Mouse (Mus musculus) adrenal gland, adult 10 weeks (tissue): Measurements from ENCODE around the gene Dimt1. TPM values are rescaled to one million over a fixed set of nuclear protein-coding genes. Genes with fewer than 3 reads are reported as not detected.

ENCODE experiments used
- polyA plus RNA-seq: library from polyadenylated mRNA; stranded (reverse); fragments of 350-450 nt; fragmentation: Illumina TruSeq; extraction: RNeasy Lipid Tissue Mini Kit (QIAGEN cat#74804); gene quantifications from one replicate; pipeline ENCODE4 v1.2.3, GENCODE M21; 2014; ENCODE audit warnings: low read depth, low replicate concordance

Dimt1 gene
- polyA plus RNA-seq, result 17.4 TPM

GRCm38 (mm10) chr13:106946594-106947540, at the start of gene Dimt1:
TSS of gene Dimt1 (plus strand) at chr13:106947127.

DNA sequence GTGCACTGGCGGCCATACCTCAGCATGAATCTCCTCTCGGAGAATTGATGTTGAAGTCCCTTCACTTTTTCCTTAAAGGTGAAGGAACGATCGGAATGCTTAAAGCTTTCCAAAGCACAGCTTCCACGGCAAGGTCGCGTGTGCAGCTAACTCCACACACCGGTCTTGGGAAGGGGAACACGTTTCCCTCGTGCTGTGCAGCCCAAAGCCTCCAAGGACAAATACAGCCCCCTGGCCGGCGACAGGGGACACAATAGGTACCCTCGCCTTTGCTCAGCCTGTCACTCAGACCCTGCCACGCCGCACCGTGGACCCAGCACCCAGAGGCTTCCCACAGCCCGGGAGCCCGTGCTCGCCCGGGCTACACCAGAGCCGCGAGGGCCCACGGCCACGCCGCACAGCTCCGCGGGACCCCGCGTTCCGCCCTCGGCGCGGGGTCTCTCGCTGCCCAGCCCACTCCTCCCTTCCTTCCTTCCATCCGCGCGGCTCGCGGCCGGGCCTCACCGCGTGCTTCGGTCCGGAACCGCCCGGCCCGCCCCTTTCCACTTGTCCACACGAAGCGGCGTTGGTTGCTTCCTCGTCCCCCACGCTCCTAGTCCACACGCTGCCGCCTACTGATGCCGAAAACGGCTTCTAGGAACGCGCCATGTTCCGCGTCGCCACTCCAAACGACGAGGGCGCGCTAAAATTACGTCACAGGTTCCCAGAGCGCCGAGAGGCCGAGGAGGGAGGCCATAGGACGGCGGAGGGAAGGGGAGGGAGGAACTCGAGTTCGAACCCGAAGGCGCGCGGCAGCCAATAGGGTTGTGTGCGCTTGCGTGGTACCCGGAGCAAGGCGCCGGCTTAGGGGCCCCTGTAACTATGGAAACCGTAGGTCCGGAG, 10.4 kb upstream of the Dimt1 start, which contains the start of gene Ipo11:
Gene Ipo11 (minus strand): TSS at position 703 of the 882 bp plus-strand sequence.

Other genes with a start within 250 kb of the Dimt1 start
- gene Ipo11, start 10.2 kb upstream of the Dimt1 start, polyA plus RNA-seq, result 118 TPM
- 67.8 TPM for gene Kif2a, start 75.0 kb downstream of the Dimt1 start, polyA plus RNA-seq